Mouse (Mus musculus) lung, adult 18-20 months (tissue): ENCODE measurements around the gene Insm2.
"Not testable (repeated sequence)": the region's sequence is repeated elsewhere in the genome, so short reads cannot be mapped to it uniquely, and the experiment has no call there.

Experiments used
- DNase-seq, 2 experiments: peaks; one replicate each; pipeline ENCODE4 v3.0.0; 2022; ENCODE audit warnings: mixed read lengths in 2 of 2

The Insm2 gene

DNA sequence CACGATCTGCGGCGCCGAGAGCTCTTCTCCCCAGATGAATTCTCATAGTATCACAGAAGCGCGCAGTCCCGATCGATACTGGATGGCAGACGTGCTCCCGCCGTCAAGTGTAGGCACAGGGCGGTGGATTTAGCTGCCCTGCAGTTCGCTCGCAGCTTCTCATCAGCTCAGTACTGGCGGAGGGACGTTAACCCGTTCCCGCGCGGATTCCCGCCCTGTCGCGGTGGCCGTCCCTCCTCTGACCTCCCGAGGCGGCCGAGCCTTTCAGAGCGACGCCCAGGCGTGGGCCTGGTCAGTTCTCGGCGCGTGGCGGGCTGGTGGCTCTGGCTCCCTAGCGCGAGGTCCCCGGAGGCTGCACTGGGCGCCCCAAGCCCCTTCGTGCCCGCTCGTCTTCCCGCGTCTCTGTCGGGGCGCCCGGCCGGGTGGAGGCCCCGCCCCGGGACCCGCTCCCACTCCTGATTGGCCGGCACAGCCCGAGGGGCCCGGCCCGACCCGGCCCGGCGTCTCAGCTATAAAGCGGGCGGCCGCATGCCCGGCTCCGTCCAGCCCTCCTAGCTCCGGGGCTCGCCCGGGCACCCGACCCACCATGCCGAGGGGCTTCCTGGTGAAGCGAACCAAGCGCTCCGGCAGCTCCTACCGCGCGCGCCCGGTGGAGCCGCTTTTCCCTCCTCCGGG, at the start of gene Insm2:
Gene Insm2 (plus strand): TSS at position 541 of the 675 bp plus-strand sequence.
- DNase-seq, result no peak

DNA sequence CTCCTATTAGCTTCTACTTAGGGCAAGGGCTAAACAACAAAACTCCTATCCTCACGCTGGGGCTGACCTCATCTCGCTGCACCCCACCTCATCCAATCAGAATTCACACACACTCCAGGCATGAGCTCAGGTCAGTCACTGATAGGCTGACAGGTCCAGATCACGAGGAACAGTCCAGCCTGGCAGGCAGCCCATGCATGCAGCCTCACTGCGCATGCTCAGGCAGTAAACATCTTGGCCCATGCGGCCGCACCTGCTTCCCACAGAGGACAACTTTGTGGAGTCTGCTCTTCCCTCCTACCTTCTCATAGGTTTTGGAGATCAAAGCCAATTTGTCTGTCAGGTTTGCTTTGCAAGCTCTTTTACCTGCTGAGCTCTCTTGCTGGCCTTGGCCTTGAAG, 44.3 kb upstream of the Insm2 start:
- DNase-seq, result not testable (repeated sequence)

- no peak for DNase-seq
These were observed 41.4 kb upstream of the Insm2 start for GRCm38 (mm10) chr12:55557866-55558265.

DNA sequence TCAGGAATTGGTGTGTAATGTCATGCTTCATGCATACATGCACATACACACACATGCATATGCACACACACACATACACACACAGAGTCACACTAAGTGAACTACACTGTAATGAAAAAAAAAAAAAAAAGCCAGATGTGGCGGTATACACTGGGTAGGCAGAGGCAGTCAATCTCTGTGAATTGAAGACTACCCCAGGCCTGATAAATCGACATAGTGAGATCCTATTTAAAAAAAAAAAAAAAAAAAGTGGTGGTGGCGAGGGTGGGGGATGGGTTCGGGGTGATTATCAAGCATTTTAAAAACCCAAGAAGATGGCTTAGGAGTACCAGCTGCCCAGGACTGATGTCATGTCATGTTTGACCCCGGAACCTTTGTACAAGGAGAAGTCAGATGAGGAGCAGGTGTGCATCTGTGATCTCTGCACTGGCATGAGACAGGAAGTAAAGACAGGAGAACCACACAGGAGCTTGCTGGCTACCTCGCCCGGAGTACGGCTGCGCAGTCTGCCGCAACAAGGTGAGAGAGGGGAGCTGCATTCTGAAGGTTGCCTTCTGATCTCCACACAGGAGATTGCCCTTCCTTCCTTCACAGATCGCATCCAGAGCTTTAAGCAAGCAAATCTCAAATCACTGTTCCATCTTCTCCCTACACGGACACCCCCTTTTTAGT, 39.9 kb upstream of the Insm2 start:
- no peak for DNase-seq

GRCm38 (mm10) chr12:55560025-55560690, 39.1 kb upstream of the Insm2 start:
- peak; percentile 23 to 27 for DNase-seq

- no peak for DNase-seq
These were observed 35.5 kb upstream of the Insm2 start for GRCm38 (mm10) chr12:55563742-55564141.

DNA sequence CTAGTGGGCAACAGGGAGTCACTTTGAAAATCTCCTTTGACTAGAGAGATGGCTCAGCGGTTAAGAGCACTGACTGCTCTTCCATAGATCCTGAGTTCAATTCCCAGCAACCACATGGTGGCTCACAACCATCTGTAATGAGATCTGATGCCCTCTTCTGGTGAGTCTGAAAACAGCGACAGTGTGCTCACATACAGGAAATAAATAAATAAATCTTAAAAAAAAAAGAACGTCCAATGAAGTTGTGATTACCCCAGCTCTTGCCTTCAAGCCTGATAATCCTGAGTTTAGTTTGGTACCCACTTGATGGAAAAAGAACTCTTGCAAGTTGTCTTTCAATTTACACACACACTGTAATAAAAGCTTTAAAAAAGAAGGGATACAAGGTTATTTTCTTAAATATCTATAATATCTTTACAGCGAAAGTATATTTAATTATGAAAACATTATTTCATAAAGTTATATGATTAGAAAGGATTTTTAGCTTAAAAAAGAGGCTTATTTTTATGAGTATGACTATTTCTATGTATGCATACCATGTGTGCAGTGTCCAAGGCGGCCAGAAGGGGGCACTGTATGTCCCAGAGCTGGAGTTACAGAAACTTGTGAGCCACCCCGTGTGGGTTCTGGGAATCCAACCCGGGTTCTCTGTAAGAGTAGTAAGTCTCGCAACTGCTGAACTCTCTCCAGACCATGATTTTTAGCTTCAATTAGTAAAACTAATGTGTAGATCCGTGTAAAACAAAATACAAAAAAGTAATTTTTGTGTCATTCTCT, 34.9 kb upstream of the Insm2 start:
- DNase-seq, result no peak

GRCm38 (mm10) chr12:55565206-55565605, 34.0 kb upstream of the Insm2 start, which contains the start of gene Aldoart2:
TSS of gene Aldoart2 (plus strand) at chr12:55565239.
- DNase-seq, result no peak

DNA sequence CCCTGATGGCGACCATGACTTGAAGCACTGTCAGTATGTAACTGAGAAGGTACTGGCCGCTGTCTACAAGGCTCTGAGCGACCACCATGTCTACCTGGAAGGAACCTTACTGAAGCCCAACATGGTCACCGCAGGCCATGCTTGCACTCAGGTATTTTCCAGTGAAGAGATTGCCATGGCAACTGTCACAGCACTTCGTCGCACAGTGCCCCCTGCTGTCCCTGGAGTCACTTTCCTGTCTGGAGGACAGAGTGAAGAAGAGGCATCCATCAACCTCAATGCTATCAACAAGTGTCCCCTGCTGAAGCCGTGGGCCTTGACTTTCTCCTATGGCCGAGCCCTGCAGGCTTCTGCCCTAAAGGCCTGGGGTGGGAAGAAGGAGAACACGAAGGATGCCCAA, 33.4 kb upstream of the Insm2 start:
- no peak for DNase-seq

- no peak for DNase-seq
These were observed 32.4 kb upstream of the Insm2 start for GRCm38 (mm10) chr12:55566837-55567236.

DNA sequence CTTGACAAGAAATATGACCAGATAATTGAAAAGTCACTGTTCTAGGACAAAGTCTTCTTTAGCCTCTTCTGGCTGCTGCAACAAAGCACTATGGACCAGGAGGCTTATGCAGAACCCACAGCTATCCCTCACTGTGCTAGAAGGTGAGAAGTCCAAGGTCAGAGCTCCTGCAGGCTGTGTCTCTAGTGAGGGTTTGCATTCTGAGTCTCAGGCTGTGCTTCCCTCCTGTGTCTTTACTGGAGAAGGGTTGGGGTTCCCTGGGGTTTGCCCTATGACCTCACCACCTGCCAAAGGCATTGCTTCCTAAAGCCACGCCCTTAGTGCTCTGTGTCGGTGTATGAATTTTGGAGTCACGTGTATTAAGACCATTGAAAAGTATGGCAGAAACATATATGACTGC, 30.8 kb upstream of the Insm2 start:
- no peak for DNase-seq

DNA sequence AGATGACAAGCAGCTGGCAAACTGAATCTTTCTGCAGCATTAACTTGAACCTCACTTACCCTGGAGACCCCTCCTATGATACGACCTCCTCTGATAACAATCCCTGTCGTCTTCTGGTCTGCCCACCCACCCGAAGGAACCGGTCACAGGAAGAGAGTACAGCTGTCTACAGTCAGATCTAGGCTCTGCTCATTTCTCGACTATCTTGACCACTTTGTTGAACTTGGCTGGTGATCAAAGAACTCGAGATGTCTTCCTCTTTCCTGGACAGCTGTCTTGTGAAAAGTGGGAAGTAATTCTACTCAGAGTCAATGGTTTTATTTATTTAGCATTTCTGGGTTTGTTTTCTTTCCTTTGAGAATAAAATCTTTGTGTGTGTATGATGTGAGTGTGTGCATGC, 29.6 kb upstream of the Insm2 start:
- peak in 1 of 2 experiments; percentile 3 for DNase-seq

DNA sequence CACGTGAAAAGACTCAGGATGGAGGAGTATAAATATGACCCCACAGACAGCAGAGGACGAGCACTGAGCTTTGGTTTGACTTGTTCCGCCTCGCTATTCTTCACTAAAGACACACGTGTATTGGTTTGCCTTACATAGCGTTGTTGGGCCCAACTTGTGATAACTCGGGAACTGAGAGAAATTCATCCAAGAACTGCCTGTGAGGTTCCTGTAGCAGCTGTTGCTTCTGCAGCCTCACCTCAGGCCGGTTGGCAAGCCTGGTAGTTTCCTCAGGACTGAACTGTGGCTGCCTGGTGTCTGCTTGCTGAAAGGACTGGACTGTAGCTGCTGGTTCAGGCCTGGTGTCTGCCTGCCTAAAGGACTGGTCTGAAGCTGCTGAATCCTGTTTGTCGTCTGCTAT, 28.6 kb upstream of the Insm2 start:
- DNase-seq, result no peak

DNA sequence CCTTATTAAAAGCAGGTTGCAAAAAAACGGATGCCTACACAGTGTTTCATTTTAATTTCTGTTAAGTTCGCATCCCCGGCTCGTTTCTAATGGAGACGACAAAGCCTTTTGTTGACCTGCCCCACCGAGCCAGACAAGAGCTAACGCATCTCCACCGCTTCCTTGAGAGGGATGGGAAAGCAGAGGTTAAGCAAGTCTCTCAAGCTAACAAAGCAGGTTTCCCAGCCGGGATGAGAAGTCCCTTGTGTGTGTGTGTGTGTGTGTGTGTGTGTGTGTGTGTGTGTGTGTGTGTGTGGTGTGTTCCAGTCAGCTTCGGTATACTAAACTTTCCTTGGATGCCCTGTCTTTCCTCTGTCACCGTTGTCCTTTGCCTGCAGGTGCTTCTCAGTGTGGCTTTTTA, 28.0 kb upstream of the Insm2 start:
- no peak for DNase-seq

GRCm38 (mm10) chr12:55571661-55572060, 27.6 kb upstream of the Insm2 start:
- DNase-seq, result no peak

GRCm38 (mm10) chr12:55573089-55573488, 26.1 kb upstream of the Insm2 start:
- DNase-seq, result no peak

- DNase-seq, result peak in 1 of 2 experiments; percentile 17
These were observed 25.4 kb upstream of the Insm2 start for GRCm38 (mm10) chr12:55573794-55574193.

- DNase-seq, result not testable (repeated sequence)
These were observed 12.3 kb upstream of the Insm2 start for GRCm38 (mm10) chr12:55586936-55587335.

GRCm38 (mm10) chr12:55598537-55598886, 715 bp upstream of the Insm2 start:
- DNase-seq, result no peak

DNA sequence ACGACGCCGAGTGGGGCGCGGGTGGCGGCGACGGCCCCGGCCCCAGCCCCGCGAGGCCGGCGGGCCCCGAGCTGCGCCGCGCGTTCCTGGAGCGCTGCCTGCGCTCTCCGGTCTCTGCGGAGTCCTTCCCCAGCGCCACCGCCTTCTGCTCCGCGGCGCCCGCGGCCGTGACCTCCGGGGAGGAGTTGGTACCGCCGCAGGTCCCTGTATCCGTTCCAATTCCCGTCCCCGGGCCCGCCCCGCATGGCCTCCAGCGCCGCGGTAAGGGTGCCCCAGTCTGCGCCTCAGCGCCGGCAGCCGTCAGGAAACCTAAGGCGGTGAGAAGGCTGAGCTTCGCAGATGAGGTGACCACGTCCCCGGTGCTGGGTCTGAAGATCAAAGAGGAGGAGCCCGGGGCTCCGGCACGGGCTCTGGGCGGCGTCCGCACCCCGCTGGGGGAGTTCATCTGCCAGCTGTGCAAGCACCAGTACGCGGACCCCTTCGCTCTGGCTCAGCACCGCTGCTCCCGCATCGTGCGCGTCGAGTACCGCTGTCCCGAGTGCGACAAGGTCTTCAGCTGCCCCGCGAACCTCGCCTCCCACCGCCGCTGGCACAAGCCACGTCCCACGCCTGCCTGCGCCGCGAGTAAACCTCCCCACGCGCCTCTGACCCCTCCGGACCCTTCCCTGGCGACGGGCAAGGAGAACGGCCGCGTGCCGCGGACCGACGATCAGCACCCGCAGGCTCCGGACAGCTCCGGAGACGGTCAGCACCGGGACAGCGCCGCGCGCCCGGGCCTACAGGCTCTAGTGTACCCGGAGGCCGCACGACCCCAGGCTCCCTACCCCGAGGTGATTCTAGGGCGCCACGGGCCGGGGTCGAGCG, 644 bp downstream of the Insm2 start:
- DNase-seq, result peak; percentile 26 to 28

DNA sequence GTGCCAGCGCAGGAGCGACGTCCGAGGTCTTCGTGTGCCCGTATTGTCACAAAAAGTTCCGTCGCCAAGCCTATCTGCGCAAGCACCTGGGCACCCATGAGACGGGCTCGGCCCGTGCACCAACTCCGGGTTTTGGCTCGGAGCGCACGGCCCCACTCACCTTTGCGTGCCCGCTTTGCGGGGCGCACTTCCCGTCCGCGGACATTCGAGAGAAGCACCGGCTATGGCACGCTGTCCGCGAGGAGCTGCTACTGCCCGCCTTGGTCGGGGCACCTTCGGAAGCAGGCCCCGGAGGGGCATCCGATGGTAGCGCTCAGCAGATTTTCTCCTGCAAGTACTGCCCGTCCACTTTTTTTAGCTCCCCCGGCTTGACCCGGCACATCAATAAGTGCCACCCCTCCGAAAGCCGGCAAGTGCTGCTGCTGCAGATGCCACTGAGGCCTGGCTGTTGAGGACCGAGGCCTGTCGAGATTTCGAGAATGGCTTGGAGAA, 1.3 kb downstream of the Insm2 start:
- no peak for DNase-seq

DNA sequence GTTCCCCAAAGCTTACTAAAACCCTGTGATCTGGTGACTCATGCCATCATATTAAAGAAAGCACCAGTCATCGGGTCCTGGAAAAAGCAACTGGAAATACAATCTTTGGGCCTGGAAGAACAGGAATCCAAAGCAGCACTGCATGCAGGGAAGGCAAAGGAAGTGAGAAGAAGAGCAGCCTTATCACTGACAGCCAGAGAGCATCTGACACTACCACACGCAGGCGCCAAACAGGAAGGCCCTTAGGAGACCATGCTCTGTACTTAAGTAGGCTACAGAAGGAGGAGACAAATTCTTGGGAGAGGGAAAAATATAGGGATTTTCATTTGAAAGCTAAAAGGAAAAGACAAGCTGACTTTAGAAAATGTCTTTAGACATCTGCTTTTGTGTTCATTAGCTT, 5.2 kb downstream of the Insm2 start:
- DNase-seq, result no peak
